Mouse (Mus musculus) urinary bladder, postnatal 36 days (tissue): ENCODE data around the gene Fez2.

Source experiments
- DNase-seq, 2 experiments: peaks; one replicate each; pipeline ENCODE4 v3.0.0; 2022; ENCODE audit warnings: low spot score in 2 of 2, mixed read lengths in 1 of 2

Gene Fez2

GRCm38 (mm10) chr17:78322369-78323335 lies 95.3 kb downstream of the Fez2 start:
- DNase-seq, result no peak

- no peak for DNase-seq
Measured at GRCm38 (mm10) chr17:78321216-78321835, 96.6 kb downstream of the Fez2 start.
